Mouse (Mus musculus) kidney, embryonic 14.5 days (tissue): ENCODE results near the gene Lrit3. TPM values are rescaled to one million over a fixed set of nuclear protein-coding genes. Genes with fewer than 3 reads are reported as not detected.

ENCODE experiments used
- ATAC-seq: fragments of 200-750 bp; cut with Nextera tagmentation; 2 replicates; pipeline ENCODE4 v1.8.0; 2017; ENCODE audit warnings: moderate number of reproducible peaks, mild to moderate bottlenecking, moderate TSS enrichment, moderate library complexity; ENCODE audit not compliant: low FRiP score, low TSS enrichment
- H3K27ac ChIP-seq: fragments of 300-500 bp; sonication (generic); 2 replicates; pipeline ENCODE4 v1.5.1; 2014; ENCODE audit warnings: low read depth, mild to moderate bottlenecking, low read length, moderate library complexity, mixed read lengths
- H3K27me3 ChIP-seq: fragments of 300-500 bp; sonication (generic); 2 replicates; pipeline ENCODE4 v1.6.1; 2014; ENCODE audit warnings: mild to moderate bottlenecking, low read length; ENCODE audit not compliant: control insufficient read depth, insufficient read depth
- H3K36me3 ChIP-seq: fragments of 300-500 bp; sonication (generic); 2 replicates; pipeline ENCODE4 v1.6.1; 2014; ENCODE audit warnings: low read length, mixed read lengths; ENCODE audit not compliant: control insufficient read depth, insufficient read depth
- H3K4me1 ChIP-seq: fragments of 300-500 bp; sonication (generic); 2 replicates; pipeline ENCODE4 v1.6.1; 2014; ENCODE audit warnings: low read length, mixed read lengths; ENCODE audit not compliant: control insufficient read depth, insufficient read depth
- H3K4me2 ChIP-seq: fragments of 300-500 bp; sonication (generic); replicated peaks from 2 replicates; pipeline ENCODE4 v1.6.1; 2014; ENCODE audit warnings: low read depth, mild to moderate bottlenecking, low read length
- H3K4me3 ChIP-seq: fragments of 300-500 bp; sonication (generic); 2 replicates; pipeline ENCODE4 v1.5.1; 2014; ENCODE audit warnings: mild to moderate bottlenecking, low read length
- H3K9ac ChIP-seq: fragments of 300-500 bp; sonication (generic); 2 replicates; pipeline ENCODE4 v1.6.1; 2014; ENCODE audit warnings: low read depth, mild to moderate bottlenecking, low read length, moderate library complexity
- H3K9me3 ChIP-seq: fragments of 300-500 bp; sonication (generic); 2 replicates; pipeline ENCODE4 v1.6.1; 2016; ENCODE audit warnings: low read length; ENCODE audit not compliant: control insufficient read depth
- WGBS: fragments of 180-500 bp; shearing (Covaris S2); extraction: QIAGEN DNeasy Blood & Tissue Kit; methylation state at CpG from one replicate; pipeline ENCODE4 v1.1.7; 2014; 5-methylcytosine and 5-hydroxymethylcytosine counted together
- polyA plus RNA-seq: library from polyadenylated mRNA; unstranded; fragments of >200 nt; fragmentation: Nextera tagmentation; extraction: Ambion mirVana; gene quantifications from 2 replicates; pipeline ENCODE4 v1.2.1, GENCODE M21; 2014

Gene Lrit3
- not detected in 2 replicates for polyA plus RNA-seq

GRCm38 (mm10) chr3:129803765-129804164 lies at the start of gene Lrit3:
Lrit3 (minus strand) TSS chr3:129804030.
- Histone ChIP-seq H3K4me2 (no peak within 1 kb of the TSS), H3K27me3 (no peaks in the 10 kb centered on the region)
- 79% methylated on average over 10 of the region's 10 CpGs for WGBS

GRCm38 (mm10) chr3:129846846-129847245 lies 43.0 kb upstream of the Lrit3 start:
- H3K36me3 ChIP-seq = no peaks in the 10 kb centered on the region
- H3K9me3 ChIP-seq = no peaks in the 10 kb centered on the region
- H3K4me3 ChIP-seq = no peak overlapping the region
- H3K27ac ChIP-seq = no peak overlapping the region
- ATAC-seq = no peak
- H3K4me1 ChIP-seq = no peaks in the 10 kb centered on the region
- 82% methylated on average over 7 of the region's 7 CpGs for WGBS
- no peak overlapping the region for H3K4me2 ChIP-seq
- no peak overlapping the region for H3K9ac ChIP-seq
- H3K27me3 ChIP-seq = no peaks in the 10 kb centered on the region

More at GRCm38 (mm10) chr3:129803765-129804164, at the start of gene Lrit3:
- H3K9me3 ChIP-seq = no peaks in the 10 kb centered on the region
- H3K4me3 ChIP-seq = no peak within 1 kb of the TSS
- no peak for ATAC-seq
- no peaks in the 10 kb centered on the region for H3K36me3 ChIP-seq
- H3K4me1 ChIP-seq = no peaks in the 10 kb centered on the region
- no peak within 1 kb of the TSS for H3K27ac ChIP-seq
- H3K9ac ChIP-seq = no peak within 1 kb of the TSS

- Histone ChIP-seq H3K4me2 (no peak overlapping the region), H3K9ac (no peak overlapping the region), H3K4me1 (no peaks in the 10 kb centered on the region), H3K27ac (no peak overlapping the region), H3K27me3 (no peaks in the 10 kb centered on the region), H3K36me3 (no peaks in the 10 kb centered on the region), H3K9me3 (no peaks in the 10 kb centered on the region), H3K4me3 (no peak overlapping the region)
- no peak for ATAC-seq
- WGBS = 92% methylated on average over 2 of the region's 2 CpGs
These were observed 42.0 kb upstream of the Lrit3 start for GRCm38 (mm10) chr3:129845868-129846267.

- 55% methylated on average over 7 of the region's 7 CpGs for WGBS
These were observed 34.2 kb upstream of the Lrit3 start for GRCm38 (mm10) chr3:129838017-129838416.

GRCm38 (mm10) chr3:129836965-129837364 lies 33.1 kb upstream of the Lrit3 start:
- no peak for ATAC-seq
- no peak overlapping the region for H3K4me3 ChIP-seq
- H3K4me1 ChIP-seq = 0 out of 2 replicates have a peak, but pooled peaks cover 5% of the 10 kb centered on the region
- H3K4me2 ChIP-seq = no peak overlapping the region
- no peaks in the 10 kb centered on the region for H3K27me3 ChIP-seq
- no peaks in the 10 kb centered on the region for H3K9me3 ChIP-seq
- H3K27ac ChIP-seq = no peak overlapping the region
- 76% methylated on average over 6 of the region's 6 CpGs for WGBS
- H3K36me3 ChIP-seq = no peaks in the 10 kb centered on the region
- no peak overlapping the region for H3K9ac ChIP-seq

More at GRCm38 (mm10) chr3:129838017-129838416, 34.2 kb upstream of the Lrit3 start:
- Histone ChIP-seq H3K4me1 (0 out of 2 replicates have a peak, but pooled peaks cover 5% of the 10 kb centered on the region), H3K27ac (no peak overlapping the region), H3K27me3 (no peaks in the 10 kb centered on the region), H3K9ac (no peak overlapping the region), H3K36me3 (no peaks in the 10 kb centered on the region), H3K4me2 (no peak overlapping the region), H3K4me3 (no peak overlapping the region), H3K9me3 (no peaks in the 10 kb centered on the region)
- ATAC-seq = no peak

GRCm38 (mm10) chr3:129836051-129836697 lies 32.3 kb upstream of the Lrit3 start:
- no peak overlapping the region for H3K4me3 ChIP-seq
- WGBS = 10% methylated on average over 11 of the region's 11 CpGs
- no peaks in the 10 kb centered on the region for H3K36me3 ChIP-seq
- H3K9me3 ChIP-seq = no peaks in the 10 kb centered on the region
- ATAC-seq = peak; percentile 89
- no peaks in the 10 kb centered on the region for H3K27me3 ChIP-seq
- peak overlapping the region; percentile 40 for H3K4me2 ChIP-seq
- H3K27ac ChIP-seq = peak overlapping the region; percentile 83
- 0 out of 2 replicates have a peak, but pooled peaks cover 5% of the 10 kb centered on the region for H3K4me1 ChIP-seq
- peak overlapping the region; percentile 38; the same call in 1 of the 2 replicates for H3K9ac ChIP-seq

- H3K4me2 ChIP-seq = peak within 1 kb of the TSS; percentile 40
- no peak within 1 kb of the TSS for H3K4me3 ChIP-seq
- H3K9ac ChIP-seq = peak within 1 kb of the TSS; percentile 38; the same call in 1 of the 2 replicates
- ATAC-seq = no peak
- H3K27me3 ChIP-seq = no peaks in the 10 kb centered on the region
- 44% methylated on average over 6 of the region's 6 CpGs for WGBS
- H3K36me3 ChIP-seq = no peaks in the 10 kb centered on the region
- H3K4me1 ChIP-seq = 0 out of 2 replicates have a peak, but pooled peaks cover 5% of the 10 kb centered on the region
- H3K9me3 ChIP-seq = no peaks in the 10 kb centered on the region
- peak within 1 kb of the TSS; percentile 83 for H3K27ac ChIP-seq
These were observed 31.6 kb upstream of the Lrit3 start, which contains the start of gene Cfi for GRCm38 (mm10) chr3:129835388-129835934. Cfi (plus strand) TSS chr3:129835884.

GRCm38 (mm10) chr3:129831035-129831568 lies 27.3 kb upstream of the Lrit3 start, which contains the start of gene Gar1:
Gar1 (minus strand) TSS chr3:129831396.
- Histone ChIP-seq H3K4me3 (peak within 1 kb of the TSS; percentile 94), H3K4me1 (peaks cover 19% of the 10 kb centered on the region), H3K4me2 (peak within 1 kb of the TSS; percentile 72), H3K9ac (peak within 1 kb of the TSS; percentile 92), H3K27ac (peak within 1 kb of the TSS; percentile 85), H3K9me3 (no peaks in the 10 kb centered on the region), H3K27me3 (no peaks in the 10 kb centered on the region), H3K36me3 (peaks cover 24% of the 10 kb centered on the region)
- under 1% methylated on average over 60 of the region's 60 CpGs for WGBS
- ATAC-seq = peak; percentile 91

GRCm38 (mm10) chr3:129830626-129831025 lies 26.8 kb upstream of the Lrit3 start:
- Histone ChIP-seq H3K4me3 (peak overlapping the region; percentile 94), H3K27me3 (no peaks in the 10 kb centered on the region), H3K36me3 (peaks cover 28% of the 10 kb centered on the region), H3K9me3 (no peaks in the 10 kb centered on the region), H3K4me2 (peak overlapping the region; percentile 72), H3K9ac (peak overlapping the region; percentile 92), H3K27ac (peak overlapping the region; percentile 85), H3K4me1 (peaks cover 19% of the 10 kb centered on the region)
- under 1% methylated on average over 39 of the region's 45 CpGs for WGBS
- no peak for ATAC-seq
